8 mouse cellular contexts compared by ENCODE assay signal in genomic region chr9:57522114-57522860, GRCm38 (mm10). TPM values are rescaled to one million over a fixed set of nuclear protein-coding genes. Genes with fewer than 3 reads are reported as not detected.
A peak's percentile ranks its signal among the peaks of the same experiment; 100 is the strongest.
DNase-seq lines count a peak whose midpoint lies in the region; ATAC-seq and TF ChIP-seq lines count a peak whose summit lies in the region.

No protein-coding gene starts in this region.

- WGBS in neural tube, embryonic 11.5 days: 41% methylated on average over 7 of the region's 7 CpGs
- WGBS in limb, embryonic 12.5 days: 34% methylated on average over 7 of the region's 7 CpGs
- 21% methylated on average over 7 of the region's 7 CpGs for WGBS in stomach, embryonic 15.5 days

- H3K36me3 ChIP-seq in neural tube, embryonic 11.5 days (ENCODE audit: control insufficient read depth, insufficient read depth, low read length): no peaks in the 10 kb centered on the region
- H3K36me3 ChIP-seq in limb, embryonic 12.5 days: no peaks in the 10 kb centered on the region
- H3K36me3 ChIP-seq in stomach, embryonic 15.5 days: no peaks in the 10 kb centered on the region

- H3K4me2 ChIP-seq in neural tube, embryonic 11.5 days (ENCODE audit: low read depth): peak overlapping the region; percentile 73
- peak overlapping the region; percentile 81 for H3K4me2 ChIP-seq in limb, embryonic 12.5 days
- H3K4me2 ChIP-seq in stomach, embryonic 15.5 days: peak overlapping the region; percentile 61

- peak overlapping the region; percentile 95 for H3K9ac ChIP-seq in neural tube, embryonic 11.5 days (ENCODE audit: low read length)
- peak overlapping the region; percentile 94 for H3K9ac ChIP-seq in limb, embryonic 12.5 days (replicated peaks)
- peak overlapping the region; percentile 98; the same call in 1 of the 2 replicates for H3K9ac ChIP-seq in stomach, embryonic 15.5 days

- H3K9me3 ChIP-seq in neural tube, embryonic 11.5 days (ENCODE audit: control insufficient read depth, low read length): no peaks in the 10 kb centered on the region
- no peaks in the 10 kb centered on the region for H3K9me3 ChIP-seq in limb, embryonic 12.5 days
- H3K9me3 ChIP-seq in stomach, embryonic 15.5 days: no peaks in the 10 kb centered on the region

- H3K4me1 ChIP-seq in neural tube, embryonic 11.5 days (ENCODE audit: control insufficient read depth, insufficient read depth, low read length): peaks cover 7% of the 10 kb centered on the region
- peaks cover 11% of the 10 kb centered on the region; the same call in 1 of the 2 replicates for H3K4me1 ChIP-seq in embryonic fibroblast, embryonic 13.5 days (ENCODE audit: control insufficient read depth, insufficient read depth, low read length)
- peaks cover 19% of the 10 kb centered on the region for H3K4me1 ChIP-seq in limb, embryonic 12.5 days (replicated peaks)
- peaks cover 15% of the 10 kb centered on the region for H3K4me1 ChIP-seq in stomach, embryonic 15.5 days

- no peak for TF ChIP-seq CTCF in embryonic fibroblast, embryonic 13.5 days (IDR thresholded peaks at IDR 0.05; ENCODE audit: borderline replicate concordance, insufficient read depth, low read length)

- H3K4me3 ChIP-seq in neural tube, embryonic 11.5 days (ENCODE audit: low read depth, low read length): peak overlapping the region; percentile 93
- peak overlapping the region; percentile 99 for H3K4me3 ChIP-seq in embryonic fibroblast, embryonic 13.5 days (ENCODE audit: insufficient read depth, low read length)
- H3K4me3 ChIP-seq in limb, embryonic 12.5 days (replicated peaks): peak overlapping the region; percentile 98
- H3K4me3 ChIP-seq in stomach, embryonic 15.5 days (replicated peaks): peak overlapping the region; percentile 95

- H3K27ac ChIP-seq in neural tube, embryonic 11.5 days (ENCODE audit: low read depth, low read length): no peak overlapping the region
- no peak overlapping the region; the same call in 1 of the 2 replicates for H3K27ac ChIP-seq in embryonic fibroblast, embryonic 13.5 days (ENCODE audit: insufficient read depth, low read length)
- no peak overlapping the region for H3K27ac ChIP-seq in limb, embryonic 12.5 days
- H3K27ac ChIP-seq in stomach, embryonic 15.5 days: peak overlapping the region; percentile 94; the same call in 1 of the 2 replicates

- TF ChIP-seq POLR2A in embryonic fibroblast, embryonic 13.5 days (IDR thresholded peaks at IDR 0.05; ENCODE audit: low read depth, low read length): no peak

- ATAC-seq in neural tube, embryonic 11.5 days (ENCODE audit: insufficient read depth, low FRiP score, low TSS enrichment): no peak
- ATAC-seq in limb, embryonic 12.5 days (ENCODE audit: insufficient number of reproducible peaks, insufficient read depth, low FRiP score, low TSS enrichment, low read depth): no peak
- no peak for ATAC-seq in stomach, embryonic 15.5 days (ENCODE audit: insufficient read depth, low FRiP score, low read depth)

- no peak for DNase-seq in neural tube, embryonic 11.5 days (ENCODE audit: low spot score)
- DNase-seq in neural tube, embryonic 10.5 days (ENCODE audit: extremely low spot score, low spot score): no peak
- DNase-seq in urinary bladder, postnatal 25 days (ENCODE audit: low spot score): no peak
- DNase-seq in adrenal gland, adult 8-10 months: no peak
- DNase-seq in adrenal gland, postnatal 25 days: no peak

- no peaks in the 10 kb centered on the region for H3K27me3 ChIP-seq in neural tube, embryonic 11.5 days (ENCODE audit: control insufficient read depth, insufficient read depth, low read length)
- H3K27me3 ChIP-seq in limb, embryonic 12.5 days: no peaks in the 10 kb centered on the region
- no peaks in the 10 kb centered on the region for H3K27me3 ChIP-seq in stomach, embryonic 15.5 days (replicated peaks)

RNA-seq across cellular contexts. Expression of gene Cox5a, which starts 1.2 kb away (rescaled TPM):
- polyA plus RNA-seq in neural tube, embryonic 11.5 days (2014; fragmentation: Nextera tagmentation; extraction: Ambion mirVana): 688 and 702 TPM in 2 replicates
- 252 and 293 TPM in 2 replicates for polyA plus RNA-seq in embryonic fibroblast, embryonic 13.5 days (2011; ENCODE audit: insufficient read length, low read depth, missing spikeins)
- polyA plus RNA-seq in limb, embryonic 12.5 days (2016; fragmentation: Nextera tagmentation; extraction: Ambion mirVana): 564 and 604 TPM in 2 replicates
- 621 and 623 TPM in 2 replicates for polyA plus RNA-seq in stomach, embryonic 15.5 days (2015; fragmentation: Nextera tagmentation; extraction: Ambion mirVana)
- 100 to 1,000 TPM; 236 to 400 (median 335) TPM for total RNA-seq in adrenal gland, adult 8-10 months (2022)
- total RNA-seq in adrenal gland, postnatal 25 days (2021): 410 and 447 TPM in 2 replicates

RNA-seq across cellular contexts. Expression of gene Fam219b, which starts 15.0 kb away (rescaled TPM):
- 15.9 and 18.2 TPM in 2 replicates for polyA plus RNA-seq in neural tube, embryonic 11.5 days (2014; fragmentation: Nextera tagmentation; extraction: Ambion mirVana)
- polyA plus RNA-seq in embryonic fibroblast, embryonic 13.5 days (2011; ENCODE audit: insufficient read length, low read depth, missing spikeins): 12.6 and 13.0 TPM in 2 replicates
- polyA plus RNA-seq in limb, embryonic 12.5 days (2016; fragmentation: Nextera tagmentation; extraction: Ambion mirVana): 20.6 and 20.8 TPM in 2 replicates
- 18.7 and 19.7 TPM in 2 replicates for polyA plus RNA-seq in stomach, embryonic 15.5 days (2015; fragmentation: Nextera tagmentation; extraction: Ambion mirVana)
- total RNA-seq in adrenal gland, adult 8-10 months (2022): 10 to 100 TPM; 25.5 to 34.9 (median 31.0) TPM
- 25.2 and 29.2 TPM in 2 replicates for total RNA-seq in adrenal gland, postnatal 25 days (2021)

RNA-seq across cellular contexts. Expression of gene Rpp25, which starts 18.5 kb away (rescaled TPM):
- 8.7 and 8.8 TPM in 2 replicates for polyA plus RNA-seq in neural tube, embryonic 11.5 days (2014; fragmentation: Nextera tagmentation; extraction: Ambion mirVana)
- 0.61 TPM in 1 of 2 replicates, not detected in the other for polyA plus RNA-seq in embryonic fibroblast, embryonic 13.5 days (2011; ENCODE audit: insufficient read length, low read depth, missing spikeins)
- 0.76 and 1.3 TPM in 2 replicates for polyA plus RNA-seq in limb, embryonic 12.5 days (2016; fragmentation: Nextera tagmentation; extraction: Ambion mirVana)
- polyA plus RNA-seq in stomach, embryonic 15.5 days (2015; fragmentation: Nextera tagmentation; extraction: Ambion mirVana): 6.0 and 6.1 TPM in 2 replicates
- 1 to 10 TPM; 3.8 to 9.1 (median 5.3) TPM for total RNA-seq in adrenal gland, adult 8-10 months (2022)
- total RNA-seq in adrenal gland, postnatal 25 days (2021): 5.0 and 6.5 TPM in 2 replicates

RNA-seq across cellular contexts. Expression of gene Mpi, which starts 30.3 kb away (rescaled TPM):
- polyA plus RNA-seq in neural tube, embryonic 11.5 days (2014; fragmentation: Nextera tagmentation; extraction: Ambion mirVana): 52.8 and 53.0 TPM in 2 replicates
- 32.2 and 35.6 TPM in 2 replicates for polyA plus RNA-seq in embryonic fibroblast, embryonic 13.5 days (2011; ENCODE audit: insufficient read length, low read depth, missing spikeins)
- 56.8 and 58.0 TPM in 2 replicates for polyA plus RNA-seq in limb, embryonic 12.5 days (2016; fragmentation: Nextera tagmentation; extraction: Ambion mirVana)
- 38.9 and 48.4 TPM in 2 replicates for polyA plus RNA-seq in stomach, embryonic 15.5 days (2015; fragmentation: Nextera tagmentation; extraction: Ambion mirVana)
- 10 to 100 TPM; 35.5 to 66.3 (median 46.1) TPM for total RNA-seq in adrenal gland, adult 8-10 months (2022)
- 37.2 and 46.9 TPM in 2 replicates for total RNA-seq in adrenal gland, postnatal 25 days (2021)

RNA-seq across cellular contexts. Expression of gene Scamp2, which starts 38.5 kb away (rescaled TPM):
- polyA plus RNA-seq in neural tube, embryonic 11.5 days (2014; fragmentation: Nextera tagmentation; extraction: Ambion mirVana): 56.7 and 59.6 TPM in 2 replicates
- 37.0 and 38.2 TPM in 2 replicates for polyA plus RNA-seq in embryonic fibroblast, embryonic 13.5 days (2011; ENCODE audit: insufficient read length, low read depth, missing spikeins)
- polyA plus RNA-seq in limb, embryonic 12.5 days (2016; fragmentation: Nextera tagmentation; extraction: Ambion mirVana): 49.5 and 51.9 TPM in 2 replicates
- polyA plus RNA-seq in stomach, embryonic 15.5 days (2015; fragmentation: Nextera tagmentation; extraction: Ambion mirVana): 76.6 and 84.2 TPM in 2 replicates
- total RNA-seq in adrenal gland, adult 8-10 months (2022): 10 to 100 TPM; 62.3 to 78.5 (median 71.9) TPM
- total RNA-seq in adrenal gland, postnatal 25 days (2021): 54.6 and 67.0 TPM in 2 replicates
